Comparison of ENCODE assay signal across 17 mouse cellular contexts in genomic region chr1:175352921-175353320, GRCm38 (mm10).
"Had no signal": no experiment of that assay in that cellular context is flagged by ENCODE, and none has a peak within 500 bp of the region (broad histone marks: within the 10 kb centered on the region; RNA-seq: fewer than 3 reads in every experiment).

No protein-coding gene starts in this region.

- H3K36me3 ChIP-seq: kidney, embryonic 15.5 days; liver, embryonic 12.5 days; liver, embryonic 15.5 days; lung, embryonic 15.5 days; midbrain, embryonic 10.5 days; midbrain, embryonic 13.5 days had no signal

- H3K27ac ChIP-seq: kidney, embryonic 15.5 days; left cerebral cortex, adult 2 months; liver, embryonic 12.5 days; liver, embryonic 15.5 days; lung, embryonic 15.5 days; midbrain, embryonic 10.5 days; midbrain, embryonic 13.5 days had no signal

- ATAC-seq: liver, embryonic 12.5 days; midbrain, embryonic 13.5 days; midbrain, embryonic 16.5 days had no signal

- H3K4me1 ChIP-seq: kidney, embryonic 15.5 days; liver, embryonic 12.5 days; liver, embryonic 15.5 days; lung, embryonic 15.5 days; megakaryocyte, embryonic 14.5 days; midbrain, embryonic 10.5 days; midbrain, embryonic 13.5 days had no signal

- H3K9me3 ChIP-seq: kidney, embryonic 15.5 days; liver, embryonic 12.5 days; liver, embryonic 15.5 days; lung, embryonic 15.5 days; midbrain, embryonic 10.5 days; midbrain, embryonic 13.5 days had no signal

- H3K9ac ChIP-seq: kidney, embryonic 15.5 days; liver, embryonic 12.5 days; liver, embryonic 15.5 days; lung, embryonic 15.5 days; midbrain, embryonic 13.5 days had no signal

- H3K4me2 ChIP-seq: kidney, embryonic 15.5 days; liver, embryonic 12.5 days; liver, embryonic 15.5 days; lung, embryonic 15.5 days; midbrain, embryonic 13.5 days had no signal

- H3K4me3 ChIP-seq: kidney, embryonic 15.5 days; left cerebral cortex, adult 2 months; liver, embryonic 12.5 days; liver, embryonic 15.5 days; lung, embryonic 15.5 days; megakaryocyte, embryonic 14.5 days; midbrain, embryonic 10.5 days; midbrain, embryonic 13.5 days had no signal

- H3K27me3 ChIP-seq: kidney, embryonic 15.5 days; liver, embryonic 12.5 days; liver, embryonic 15.5 days; lung, embryonic 15.5 days; megakaryocyte, embryonic 14.5 days; midbrain, embryonic 13.5 days had no signal

- DNase-seq: kidney, adult 8-10 months; kidney, postnatal 10 days; kidney, postnatal 36 days; layer of hippocampus, postnatal 36 days; lung, adult 18-20 months; lung, postnatal 10 days; lung, postnatal 36 days; thymus, postnatal 36 days had no signal
